Mouse (Mus musculus) left cerebral cortex, postnatal 10 days (tissue): ENCODE data around the gene Ccdc12. TPM values are rescaled to one million over a fixed set of nuclear protein-coding genes. Genes with fewer than 3 reads are reported as not detected.
A peak's percentile ranks its signal among the peaks of the same experiment; 100 is the strongest.

Experiments used
- DNase-seq, 2 experiments: peaks; one replicate each; pipeline ENCODE4 v3.0.0; 2021 to 2022; ENCODE audit warnings: low spot score in 2 of 2, mixed read lengths in 1 of 2; ENCODE audit errors: extremely low spot score in 1 of 2
- intact Hi-C: fragments of 180-260 bp; cut with DNase I; formaldehyde crosslinking; loops from one replicate; pipeline ENCODE4 v1.15.1; 2025
- total RNA-seq, 2 experiments: library from RNA; stranded (reverse); gene quantifications; 2 replicates each; pipeline ENCODE4 v1.2.3; 2021

The Ccdc12 gene
- total RNA-seq, 2 experiments from 2014 or later = 43.6 to 44.0 TPM

DNA sequence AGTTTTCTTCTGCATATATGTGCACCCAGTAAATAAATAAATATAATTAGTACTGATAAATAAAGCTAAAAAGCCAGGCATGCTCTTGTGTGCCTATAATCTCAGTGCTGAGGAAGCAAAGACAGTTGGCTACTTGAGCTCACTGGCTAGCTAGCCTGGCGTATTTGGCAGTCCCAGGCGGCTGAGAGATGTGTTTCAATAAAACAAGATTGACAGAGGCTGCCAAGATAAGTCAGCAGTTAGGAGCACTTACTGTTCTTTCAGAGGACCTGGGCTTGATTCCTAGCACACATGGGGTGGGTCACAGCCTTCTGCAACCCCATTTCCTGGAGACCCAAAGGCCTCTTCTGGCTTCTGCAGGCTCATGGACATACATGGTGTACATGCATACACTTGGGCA is 31.5 kb downstream of the Ccdc12 start:
- intact Hi-C loops = no loop called here
- DNase-seq = no peak

- intact Hi-C loops = no loop called here
Observed at GRCm38 (mm10) chr9:110689261-110689779, 33.0 kb downstream of the Ccdc12 start.

DNA sequence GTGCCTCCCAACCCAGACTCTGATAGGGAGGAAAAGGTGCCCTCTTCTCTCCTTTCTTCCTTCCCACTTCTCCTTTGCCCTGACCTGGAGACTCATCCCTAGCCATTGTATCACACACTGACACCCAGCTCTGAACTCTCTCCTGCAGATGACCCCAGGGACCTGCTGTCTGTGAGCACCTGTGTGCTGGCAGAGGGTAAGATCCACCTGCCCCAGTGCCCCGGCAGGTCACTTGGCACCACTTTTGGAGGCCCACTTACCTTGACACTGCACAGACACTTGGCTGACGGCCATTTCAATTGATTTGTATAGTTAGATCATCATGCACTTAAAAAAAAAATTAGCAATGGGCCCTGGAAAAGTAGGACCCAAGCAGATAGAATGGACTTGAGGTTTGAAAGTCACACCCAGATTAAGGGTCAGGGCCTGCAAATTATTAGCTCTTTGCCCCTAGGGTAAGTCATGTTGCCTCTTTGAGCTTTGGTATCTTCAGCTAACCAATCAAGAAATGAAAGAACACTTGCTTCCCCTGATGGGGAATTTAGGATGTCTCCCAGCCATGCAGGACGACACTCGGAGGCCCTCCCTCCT is 39.0 kb downstream of the Ccdc12 start:
- no peak for DNase-seq
- intact Hi-C loops = no loop called here

More at GRCm38 (mm10) chr9:110689261-110689779, 33.0 kb downstream of the Ccdc12 start:
- DNase-seq = no peak

DNA sequence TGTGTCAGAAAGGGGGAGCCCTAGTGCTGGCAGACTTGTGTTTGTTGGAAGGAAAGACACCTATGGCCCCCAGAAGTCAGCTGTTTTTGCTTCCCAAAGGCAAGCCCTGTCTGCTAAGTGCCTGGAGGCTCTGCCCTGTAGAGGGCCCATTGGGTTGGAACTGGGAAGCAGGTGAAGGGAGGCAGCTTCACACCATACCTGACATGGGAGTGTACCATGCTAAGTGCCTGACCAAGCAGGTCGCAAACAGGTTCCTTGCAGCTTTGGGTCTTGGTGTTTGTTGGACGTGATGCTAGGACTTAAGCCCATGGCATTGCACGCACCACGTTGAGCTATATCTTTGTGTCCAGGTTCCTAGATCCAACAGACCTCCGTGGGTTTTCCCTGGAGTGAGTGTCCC is 40.1 kb downstream of the Ccdc12 start:
- DNase-seq = no peak
- intact Hi-C loops = no loop called here

GRCm38 (mm10) chr9:110697465-110697864 is 41.2 kb downstream of the Ccdc12 start:
- intact Hi-C loops = no loop called here
- DNase-seq = peak in 1 of 2 experiments; percentile 87

DNA sequence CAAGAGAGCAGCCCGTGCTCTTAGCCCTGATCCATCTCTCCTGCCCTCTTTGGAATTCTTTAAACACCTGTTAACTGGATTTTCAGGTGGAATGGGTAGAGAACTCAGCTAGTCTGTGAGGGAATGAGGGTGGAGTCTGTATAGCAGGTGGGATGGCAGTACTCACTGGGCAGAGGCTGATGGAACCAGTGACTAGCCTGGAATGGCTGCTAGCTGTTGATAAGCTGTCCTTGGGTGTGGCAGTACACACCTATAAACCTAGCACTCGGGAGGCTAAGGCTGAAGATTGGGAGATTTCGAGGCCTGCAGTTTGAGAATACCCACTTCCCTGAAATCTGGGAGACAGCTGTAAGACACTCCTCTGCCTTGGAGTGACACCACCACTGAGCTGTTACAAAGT is 43.3 kb downstream of the Ccdc12 start:
- no peak for DNase-seq
- intact Hi-C loops = no loop called here

DNA sequence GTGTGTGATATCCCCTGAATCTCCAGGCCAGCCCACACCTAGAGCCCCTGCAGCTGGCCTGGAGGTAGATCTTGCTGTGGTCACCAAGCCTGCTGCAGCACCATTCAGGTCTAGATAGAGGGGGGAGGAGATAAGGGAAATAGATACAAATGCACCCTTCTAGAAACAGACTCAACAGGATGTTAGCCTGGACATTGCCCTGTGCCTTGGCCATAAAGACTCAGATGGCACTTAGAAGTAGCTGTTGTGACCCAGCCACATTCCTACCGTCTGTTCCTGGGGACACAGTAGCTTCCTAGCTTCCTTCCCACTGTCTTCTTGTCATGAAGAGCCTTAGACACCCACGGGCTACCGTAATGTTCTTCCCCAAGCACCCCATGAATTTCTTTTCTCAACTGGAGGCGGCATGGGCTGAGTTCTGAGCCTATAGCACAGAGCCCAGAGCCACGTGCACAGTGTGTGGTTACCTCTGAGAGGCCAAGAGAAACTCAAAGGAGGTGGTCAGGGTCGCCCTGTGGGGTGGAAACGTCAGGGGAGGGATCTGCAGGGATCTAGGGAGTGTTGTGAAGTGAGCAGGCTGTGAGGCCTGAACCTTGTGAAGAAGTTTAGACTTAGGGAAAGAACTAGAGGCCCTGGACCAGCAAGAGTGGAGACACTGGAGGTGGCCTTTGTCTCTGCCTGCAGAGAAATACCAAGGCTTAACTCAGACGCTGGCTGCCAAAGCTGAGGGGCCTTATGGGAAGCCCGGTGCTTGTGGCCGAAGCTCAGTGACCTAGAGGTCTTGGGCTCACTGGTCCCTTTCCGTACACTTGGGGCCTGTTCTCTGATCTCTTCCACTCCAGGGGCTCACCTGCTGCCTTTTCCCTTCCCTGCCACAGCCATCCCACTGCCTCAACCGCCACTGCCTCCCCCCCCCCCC is 45.1 kb downstream of the Ccdc12 start:
- no peak for DNase-seq
- intact Hi-C loops = loop anchor here (10.0 kb wide), 2 partner anchors 257 to 287 kb away; partner anchors contain the start of gene Ngp

GRCm38 (mm10) chr9:110702848-110703247 is 46.5 kb downstream of the Ccdc12 start:
- no peak for DNase-seq
- intact Hi-C loops = loop anchor here (10.0 kb wide), 2 partner anchors 258 to 288 kb away; partner anchors contain the start of gene Ngp

DNA sequence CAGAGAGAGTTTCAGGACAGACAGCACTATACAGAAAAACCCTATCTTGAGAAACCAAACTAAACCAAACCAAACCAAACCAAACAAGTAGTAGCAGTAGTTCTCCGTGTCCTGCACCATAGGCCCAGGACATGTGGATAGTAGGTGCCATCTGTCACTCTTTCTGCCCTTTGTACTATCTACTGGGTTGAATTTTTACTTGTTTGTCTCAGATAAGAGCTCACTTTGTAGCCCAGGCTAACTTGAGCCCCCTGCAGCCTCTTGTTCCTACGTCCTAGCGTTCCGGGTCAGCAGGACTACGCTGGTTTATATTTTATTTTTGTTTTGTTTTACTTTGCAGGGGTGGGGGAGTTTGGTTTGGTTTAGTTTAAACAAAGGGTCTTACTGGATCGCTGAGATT is 47.6 kb downstream of the Ccdc12 start:
- DNase-seq = no peak
- intact Hi-C loops = loop anchor here (10.0 kb wide), 2 partner anchors 259 to 289 kb away; partner anchors contain the start of gene Ngp

DNA sequence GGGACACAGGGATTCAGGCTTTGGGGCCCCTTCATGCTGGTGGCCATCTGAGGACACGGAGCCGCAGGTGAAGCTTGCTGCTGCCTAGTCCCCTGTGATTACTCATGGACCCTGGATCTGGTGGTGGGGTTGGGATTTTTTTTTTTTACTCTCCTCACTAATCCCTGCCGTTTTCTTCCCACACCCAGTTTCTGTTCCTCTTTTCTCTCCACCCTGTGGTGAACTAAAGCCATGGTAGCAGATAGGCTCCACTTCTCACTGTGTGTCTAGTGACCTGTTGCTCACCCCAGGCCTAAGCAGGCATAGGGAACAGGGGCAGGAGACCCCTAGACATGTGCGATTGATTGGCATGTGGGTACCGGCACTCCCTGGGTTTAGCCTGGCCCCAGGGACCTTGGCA is 50.5 kb downstream of the Ccdc12 start:
- DNase-seq = no peak
- intact Hi-C loops = loop anchor here (10.0 kb wide), 2 partner anchors 262 to 292 kb away; partner anchors contain the start of gene Ngp

DNA sequence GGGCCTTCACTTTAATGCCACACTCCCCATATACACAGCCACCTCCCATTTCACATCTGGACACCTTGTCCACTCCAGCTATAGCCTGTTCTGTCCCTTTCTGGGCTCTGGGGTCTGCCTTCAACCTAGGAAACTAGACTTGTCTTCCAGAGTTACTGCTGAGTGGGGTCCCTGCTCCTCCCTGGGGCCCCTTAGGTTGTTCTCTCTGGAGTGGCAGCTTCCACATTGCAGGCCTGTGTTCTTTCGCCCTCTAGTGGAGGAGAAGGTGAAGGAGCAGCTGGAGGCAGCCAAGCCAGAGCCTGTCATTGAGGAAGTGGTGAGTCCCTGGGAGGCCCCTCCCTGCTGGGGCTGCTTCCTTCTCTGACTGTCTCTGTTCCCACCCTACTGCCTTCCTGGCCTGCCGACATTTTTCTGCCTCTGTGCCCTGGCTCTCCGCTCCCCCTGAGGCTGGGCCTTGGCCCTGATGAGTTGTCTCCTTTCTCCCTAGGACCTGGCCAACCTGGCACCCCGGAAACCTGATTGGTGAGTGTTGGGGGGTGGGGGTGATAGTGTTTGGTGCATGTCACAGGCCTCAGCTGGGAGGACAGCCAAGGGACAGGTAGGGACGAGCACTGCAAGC is 53.4 kb downstream of the Ccdc12 start:
- DNase-seq = peak; percentile 78 to 87
- intact Hi-C loops = loop anchor here (1.0 to 10.0 kb wide), 3 partner anchors 74 to 295 kb away; partner anchors contain the start of gene Ngp

DNA sequence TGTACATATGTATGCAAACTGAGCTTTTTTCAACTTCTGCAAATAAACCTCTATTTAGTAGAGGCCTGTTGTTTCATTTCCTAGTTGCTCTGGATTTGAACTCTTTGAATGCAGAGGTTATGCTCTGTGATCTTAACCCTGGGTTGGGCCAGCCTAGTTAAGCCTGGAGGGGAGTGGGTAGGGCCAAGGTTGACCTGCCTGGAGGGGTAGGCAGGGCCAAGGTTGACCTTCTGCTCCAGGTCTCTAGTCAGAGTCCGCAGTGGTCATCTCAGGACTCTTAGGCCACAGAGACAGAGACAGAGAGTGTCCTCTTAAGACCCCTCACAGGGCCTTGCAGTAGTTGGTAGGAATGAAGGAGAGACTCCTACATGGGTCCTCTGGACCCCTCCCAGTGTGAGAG is 55.2 kb downstream of the Ccdc12 start:
- intact Hi-C loops = no loop called here
- DNase-seq = no peak

GRCm38 (mm10) chr9:110711996-110712395 is 55.7 kb downstream of the Ccdc12 start:
- DNase-seq = no peak

GRCm38 (mm10) chr9:110712545-110712944 is 56.2 kb downstream of the Ccdc12 start:
- intact Hi-C loops = no loop called here
- no peak for DNase-seq

More at GRCm38 (mm10) chr9:110711996-110712395, 55.7 kb downstream of the Ccdc12 start:
- intact Hi-C loops = no loop called here

GRCm38 (mm10) chr9:110713389-110713788 is 57.1 kb downstream of the Ccdc12 start:
- no peak for DNase-seq
- intact Hi-C loops = no loop called here

GRCm38 (mm10) chr9:110715426-110715825 is 59.1 kb downstream of the Ccdc12 start:
- no peak for DNase-seq
- intact Hi-C loops = loop anchor here (5.0 kb wide), 1 partner anchor 157 kb away; no protein-coding TSS in a partner anchor

DNA sequence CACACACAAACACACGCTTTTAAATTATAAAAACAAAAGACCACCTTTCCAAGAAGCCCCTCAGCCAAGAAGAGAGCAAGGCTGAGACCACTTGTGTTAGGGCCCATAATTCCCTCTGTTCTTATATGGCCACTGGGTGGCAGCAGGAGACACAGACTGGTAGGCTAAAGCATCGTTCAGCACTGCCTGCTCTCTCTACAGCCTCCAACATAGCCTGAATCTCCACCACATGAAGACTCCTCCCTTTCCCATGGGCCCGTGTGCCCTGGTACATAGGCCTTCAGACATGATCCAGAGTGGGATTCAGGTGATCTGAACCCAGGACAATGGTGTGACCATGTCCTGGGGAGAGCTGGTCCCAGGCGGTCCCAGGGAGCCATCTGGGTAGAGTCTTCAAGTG is 60.5 kb downstream of the Ccdc12 start:
- DNase-seq = peak; percentile 73 to 74
- intact Hi-C loops = loop anchor here (1.0 to 5.0 kb wide), 2 partner anchors 65 to 156 kb away; no protein-coding TSS in a partner anchor

- intact Hi-C loops = loop anchor here (5.0 kb wide), 1 partner anchor 154 kb away; no protein-coding TSS in a partner anchor
- DNase-seq = no peak
Observed at GRCm38 (mm10) chr9:110718071-110718470, 61.8 kb downstream of the Ccdc12 start.

- intact Hi-C loops = loop anchor here (5.0 kb wide), 1 partner anchor 153 kb away; no protein-coding TSS in a partner anchor
- DNase-seq = no peak
Observed at GRCm38 (mm10) chr9:110718810-110719209, 62.5 kb downstream of the Ccdc12 start.
